Mouse (Mus musculus): ENCODE results near the gene Cyp4f17. TPM values are rescaled to one million over a fixed set of nuclear protein-coding genes. Genes with fewer than 3 reads are reported as not detected.

Cyp4f17 gene
- polyA plus RNA-seq, 1 experiment: 4.8 TPM

GRCm38 (mm10) chr17:32577496-32578186, 71.8 kb downstream of the Cyp4f17 start:
- H3K4me3 ChIP-seq (ENCODE audit: control insufficient read depth, insufficient read depth, low read length): no peak overlapping the region
- no peak for DNase-seq
- TF ChIP-seq CTCF (IDR thresholded peaks at IDR 0.05; ENCODE audit: borderline replicate concordance, control insufficient read depth, extremely low read depth, insufficient read depth, low read length, poor library complexity) (no peak), POLR2A (IDR thresholded peaks at IDR 0.05; ENCODE audit: control insufficient read depth, extremely low read depth, insufficient read depth, low read length, poor library complexity) (no peak)
- WGBS: 57% methylated on average over 7 of the region's 7 CpGs
- H3K36me3 ChIP-seq (ENCODE audit: control insufficient read depth, insufficient read depth, low read length): no peaks in the 10 kb centered on the region
- peaks cover 4% of the 10 kb centered on the region for H3K4me1 ChIP-seq (replicated peaks; ENCODE audit: control insufficient read depth, insufficient read depth, low read length)
- H3K27ac ChIP-seq (ENCODE audit: control insufficient read depth, insufficient read depth, low read length): no peak overlapping the region
- H3K27me3 ChIP-seq (ENCODE audit: control insufficient read depth, insufficient read depth, low read length): no peaks in the 10 kb centered on the region

Other genes starting within 250 kb of the Cyp4f17 start
- gene Brd4, start 221.3 kb upstream of the Cyp4f17 start, polyA plus RNA-seq (2012; rRNA removed): 107 and 136 TPM in 2 replicates
- 169 and 177 TPM in 2 replicates for gene Akap8, start 184.8 kb upstream of the Cyp4f17 start, polyA plus RNA-seq (2012; rRNA removed)
- 191 and 196 TPM in 2 replicates for gene Akap8l, start 155.4 kb upstream of the Cyp4f17 start, polyA plus RNA-seq (2012; rRNA removed)
- gene Wiz, start 116.6 kb upstream of the Cyp4f17 start, polyA plus RNA-seq (2012; rRNA removed): 57.1 and 71.0 TPM in 2 replicates
- gene Rasal3, start 102.5 kb upstream of the Cyp4f17 start, polyA plus RNA-seq (2012; rRNA removed): 541 and 555 TPM in 2 replicates
- 202 and 206 TPM in 2 replicates for gene Pglyrp2, start 81.9 kb upstream of the Cyp4f17 start, polyA plus RNA-seq (2012; rRNA removed)
- gene Cyp4f39, start 53.3 kb upstream of the Cyp4f17 start, polyA plus RNA-seq (2012; rRNA removed): 1.1 and 2.0 TPM in 2 replicates
- 17.0 and 18.4 TPM in 2 replicates for gene Cyp4f16, start 30.5 kb downstream of the Cyp4f17 start, polyA plus RNA-seq (2012; rRNA removed)
- not detected in 2 replicates for gene Cyp4f37, start 115.3 kb downstream of the Cyp4f17 start, polyA plus RNA-seq (2012; rRNA removed)
- 0.30 TPM in 1 of 2 replicates, not detected in the other for gene Cyp4f40, start 152.8 kb downstream of the Cyp4f17 start, polyA plus RNA-seq (2012; rRNA removed)
- 0.93 and 1.4 TPM in 2 replicates for gene Cyp4f15, start 179.6 kb downstream of the Cyp4f17 start, polyA plus RNA-seq (2012; rRNA removed)

Data from thymus, adult 2 months (tissue).